Mouse (Mus musculus) macrophage (primary cell): Measurements from ENCODE around the gene Arhgef26. TPM values are rescaled to one million over a fixed set of nuclear protein-coding genes. Genes with fewer than 3 reads are reported as not detected.

Experiments
- H3K27ac ChIP-seq: fragments of 350-480 bp; formaldehyde crosslinking; 2 replicates; pipeline ENCODE4 v1.9.0; 2021
- H3K36me3 ChIP-seq: fragments of 350-480 bp; formaldehyde crosslinking; 2 replicates; pipeline ENCODE4 v1.9.0; 2021; ENCODE audit errors: inconsistent target
- H3K4me3 ChIP-seq: fragments of 350-480 bp; formaldehyde crosslinking; 2 replicates; pipeline ENCODE4 v1.9.0; 2021; ENCODE audit errors: inconsistent target
- H3K79me2 ChIP-seq: fragments of 350-480 bp; formaldehyde crosslinking; 2 replicates; pipeline ENCODE4 v1.9.0; 2021; ENCODE audit errors: inconsistent target
- WGBS: methylation state at CpG from one replicate; pipeline ENCODE4 v1.1.7; 2026; ENCODE audit warnings: inconsistent platforms; ENCODE audit not compliant: missing documents; 5-methylcytosine and 5-hydroxymethylcytosine counted together
- polyA plus RNA-seq: library from polyadenylated mRNA; stranded (reverse); fragments of 250-400 nt; gene quantifications from 3 replicates; pipeline ENCODE4 v1.2.4, GENCODE M21; 2018; ENCODE audit warnings: inconsistent platforms
- total RNA-seq, 78 experiments: library from RNA; depleted of rRNA; stranded (reverse); fragments of 250-400 nt; gene quantifications; 1 replicate in 9 of 78; 2 replicates in 24 of 78; 3 replicates in 43 of 78; 4 replicates in 2 of 78; pipeline ENCODE4 v1.2.4; 2018; ENCODE audit warnings: inconsistent platforms in 56 of 78

Gene Arhgef26
- total RNA-seq (2018; cell fraction: chromatin; rRNA removed): under 1 TPM in 1 of 26 experiments, not detected in 25; 0.27 TPM
- total RNA-seq (2018; cell fraction: cytosol; rRNA removed): not detected
- total RNA-seq (2018; cell fraction: nucleus; rRNA removed): not detected
- not detected in 3 replicates for polyA plus RNA-seq

DNA sequence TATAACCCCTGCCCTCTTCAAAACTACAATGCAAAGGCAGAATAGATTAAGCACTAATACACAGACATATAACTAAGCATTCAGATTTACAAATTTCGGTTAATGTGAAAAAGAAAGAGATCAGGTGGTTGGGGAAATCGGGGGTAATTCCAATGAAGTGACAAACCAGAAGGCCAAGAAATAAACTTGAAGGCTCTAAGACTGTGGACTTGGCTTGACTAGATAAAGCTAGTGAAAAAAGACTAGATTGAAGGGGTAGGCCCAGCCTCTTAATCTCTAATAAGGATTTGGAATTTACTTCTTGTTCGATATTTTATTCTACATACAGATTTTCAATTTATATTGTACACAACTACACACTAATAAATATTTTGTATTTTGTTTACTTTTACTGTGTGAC lies at the start of gene Arhgef26:
Gene Arhgef26 (plus strand): TSS at position 301 of the 400 bp plus-strand sequence.
- WGBS: 92% methylated on average over 3 of the region's 3 CpGs
- H3K27ac ChIP-seq: no peak within 1 kb of the TSS
- H3K36me3 ChIP-seq: no peaks in the 10 kb centered on the region

GRCm38 (mm10) chr3:62310493-62310892 lies 27.7 kb upstream of the Arhgef26 start:
- no peaks in the 10 kb centered on the region for H3K79me2 ChIP-seq
- 97% methylated on average over 3 of the region's 3 CpGs for WGBS
- H3K36me3 ChIP-seq: no peaks in the 10 kb centered on the region
- no peak overlapping the region for H3K27ac ChIP-seq
- no peak overlapping the region for H3K4me3 ChIP-seq

More for the DNA sequence above, at the start of gene Arhgef26:
- Histone ChIP-seq H3K79me2 (no peaks in the 10 kb centered on the region), H3K4me3 (no peak within 1 kb of the TSS)

DNA sequence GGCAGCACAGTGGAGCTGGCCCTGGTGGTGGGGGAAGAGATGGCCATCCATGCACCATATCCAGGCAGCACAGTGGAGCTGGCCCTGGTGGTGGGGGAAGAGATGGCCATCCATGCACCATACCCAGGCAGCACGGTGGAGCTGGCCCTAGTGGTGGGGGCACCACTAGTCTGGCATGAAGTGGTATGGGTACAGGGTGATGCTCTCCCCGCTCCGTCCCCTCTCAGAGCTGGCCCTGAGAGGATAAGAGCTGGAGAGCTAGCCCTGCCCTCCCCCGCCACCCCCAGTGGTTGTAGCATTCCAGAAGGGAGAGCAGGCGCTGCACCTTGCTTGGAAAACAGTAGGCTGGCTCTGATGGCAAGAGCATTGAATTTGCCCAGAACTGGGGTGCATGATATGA lies 26.9 kb upstream of the Arhgef26 start:
- Histone ChIP-seq H3K79me2 (no peaks in the 10 kb centered on the region), H3K36me3 (no peaks in the 10 kb centered on the region), H3K27ac (no peak overlapping the region), H3K4me3 (no peak overlapping the region)
- 88% methylated on average over 5 of the region's 5 CpGs for WGBS

DNA sequence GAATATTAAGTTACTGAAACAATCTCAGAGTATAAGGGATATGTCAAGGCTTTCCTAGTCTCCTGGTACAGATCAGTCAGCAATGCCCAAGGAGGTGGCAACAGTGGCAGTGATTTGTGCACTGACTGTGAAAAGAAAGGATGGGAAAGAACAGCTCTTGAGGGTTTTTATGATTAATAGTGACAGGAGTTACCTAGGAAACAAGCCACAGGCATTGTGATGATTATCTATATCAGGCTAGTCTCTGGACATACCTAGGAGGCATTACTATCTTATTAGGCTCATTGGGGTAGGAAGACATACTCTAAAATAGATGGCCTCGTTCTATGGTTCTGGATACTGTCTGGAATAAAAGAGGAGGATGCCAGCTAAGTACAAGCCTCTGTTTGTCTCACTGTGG lies 13.4 kb upstream of the Arhgef26 start:
- Histone ChIP-seq H3K79me2 (no peaks in the 10 kb centered on the region), H3K4me3 (no peak overlapping the region), H3K36me3 (no peaks in the 10 kb centered on the region), H3K27ac (no peak overlapping the region)
- WGBS: 59% methylated on average over 1 of the region's 1 CpGs

GRCm38 (mm10) chr3:62327903-62328302 lies 10.2 kb upstream of the Arhgef26 start:
- H3K79me2 ChIP-seq: no peaks in the 10 kb centered on the region
- 97% methylated on average over 2 of the region's 2 CpGs for WGBS
- no peak overlapping the region for H3K4me3 ChIP-seq
- no peaks in the 10 kb centered on the region for H3K36me3 ChIP-seq
- no peak overlapping the region for H3K27ac ChIP-seq

DNA sequence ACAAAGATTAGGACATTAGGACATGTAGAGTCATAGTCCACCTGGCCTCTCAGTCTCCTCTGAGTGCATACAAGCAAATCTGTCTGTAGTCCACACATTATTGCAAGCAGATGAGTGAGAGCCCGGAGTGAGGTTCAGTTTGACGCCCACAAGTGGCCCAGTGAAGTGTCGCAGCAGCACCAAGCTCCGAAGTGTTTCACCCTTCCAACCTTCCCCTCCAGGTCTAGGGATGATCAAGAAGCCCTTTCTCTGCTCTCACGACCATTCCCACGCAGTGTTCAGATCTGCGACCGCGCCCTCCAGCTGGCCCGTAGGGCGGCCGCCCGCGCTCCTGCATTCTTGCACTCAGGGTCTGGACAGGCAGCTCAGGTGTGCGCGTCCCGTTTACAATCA lies 313 bp downstream of the Arhgef26 start:
- Histone ChIP-seq H3K79me2 (no peaks in the 10 kb centered on the region), H3K4me3 (no peak overlapping the region), H3K36me3 (no peaks in the 10 kb centered on the region), H3K27ac (no peak overlapping the region)
- under 1% methylated on average over 16 of the region's 17 CpGs for WGBS

GRCm38 (mm10) chr3:62338854-62339515 lies 841 bp downstream of the Arhgef26 start:
- WGBS: 1% methylated on average over 67 of the region's 68 CpGs
- H3K36me3 ChIP-seq: no peaks in the 10 kb centered on the region
- no peak overlapping the region for H3K27ac ChIP-seq
- no peaks in the 10 kb centered on the region for H3K79me2 ChIP-seq
- no peak overlapping the region for H3K4me3 ChIP-seq

DNA sequence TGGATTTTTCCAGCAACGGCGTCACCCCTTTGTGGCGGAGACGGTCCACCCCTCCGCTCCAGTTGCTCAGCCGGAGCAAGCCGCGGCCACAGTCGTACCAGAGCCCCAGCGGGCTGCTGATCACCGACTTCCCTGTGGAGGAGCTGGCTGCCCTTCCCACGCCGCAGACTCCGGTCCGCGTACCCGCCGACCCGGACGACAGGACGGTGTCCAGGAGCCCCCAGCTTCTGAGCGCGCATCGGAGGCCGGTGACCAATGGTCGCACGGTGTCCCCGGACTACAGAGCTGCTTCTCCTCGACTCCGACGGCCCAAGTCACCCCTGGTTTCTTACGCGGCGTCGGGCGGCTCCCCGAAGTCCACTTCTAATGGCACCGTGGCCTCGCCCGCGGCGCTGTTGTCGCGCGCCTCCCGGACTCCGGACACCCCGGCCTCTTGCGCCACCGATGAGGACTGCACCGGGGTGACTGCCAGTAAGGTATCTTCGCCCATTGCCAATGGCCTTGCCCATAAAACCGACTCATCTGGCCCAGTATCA lies 1.4 kb downstream of the Arhgef26 start:
- Histone ChIP-seq H3K36me3 (no peaks in the 10 kb centered on the region), H3K27ac (no peak overlapping the region), H3K79me2 (no peaks in the 10 kb centered on the region), H3K4me3 (no peak overlapping the region)
- WGBS: 5% methylated on average over 47 of the region's 53 CpGs

DNA sequence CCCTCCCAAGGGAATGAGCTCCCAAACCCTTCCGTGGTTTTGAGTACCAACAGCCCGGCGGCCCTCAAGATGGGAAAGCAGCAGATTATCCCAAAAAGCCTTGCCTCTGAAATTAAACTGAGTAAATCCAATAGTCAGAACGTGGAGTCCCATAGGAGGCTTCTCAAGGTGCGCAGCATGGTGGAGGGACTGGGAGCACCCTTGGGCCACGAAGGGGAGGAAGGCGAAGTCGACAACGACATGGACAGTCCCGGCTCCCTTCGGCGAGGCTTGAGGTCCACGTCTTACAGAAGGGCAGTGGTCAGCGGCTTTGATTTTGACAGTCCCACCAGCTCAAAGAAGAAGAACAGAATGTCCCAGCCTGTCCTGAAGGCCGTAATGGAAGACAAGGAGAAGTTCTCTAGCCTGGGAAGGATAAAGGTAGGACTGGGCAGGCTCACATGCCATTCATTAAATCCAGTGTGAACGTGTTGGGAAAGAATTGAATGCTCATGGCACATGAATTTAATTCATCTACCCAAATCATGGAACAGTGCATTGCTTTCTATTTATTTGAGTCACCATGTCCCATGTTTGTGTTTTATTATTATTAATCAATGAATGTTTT lies 2.1 kb downstream of the Arhgef26 start:
- WGBS: 72% methylated on average over 16 of the region's 16 CpGs
- Histone ChIP-seq H3K4me3 (no peak overlapping the region), H3K27ac (no peak overlapping the region), H3K36me3 (no peaks in the 10 kb centered on the region), H3K79me2 (no peaks in the 10 kb centered on the region)

- Histone ChIP-seq H3K36me3 (no peaks in the 10 kb centered on the region), H3K79me2 (no peaks in the 10 kb centered on the region), H3K4me3 (no peak overlapping the region), H3K27ac (no peak overlapping the region)
- 83% methylated on average over 2 of the region's 2 CpGs for WGBS
Observed at GRCm38 (mm10) chr3:62340861-62341260, 2.7 kb downstream of the Arhgef26 start.

DNA sequence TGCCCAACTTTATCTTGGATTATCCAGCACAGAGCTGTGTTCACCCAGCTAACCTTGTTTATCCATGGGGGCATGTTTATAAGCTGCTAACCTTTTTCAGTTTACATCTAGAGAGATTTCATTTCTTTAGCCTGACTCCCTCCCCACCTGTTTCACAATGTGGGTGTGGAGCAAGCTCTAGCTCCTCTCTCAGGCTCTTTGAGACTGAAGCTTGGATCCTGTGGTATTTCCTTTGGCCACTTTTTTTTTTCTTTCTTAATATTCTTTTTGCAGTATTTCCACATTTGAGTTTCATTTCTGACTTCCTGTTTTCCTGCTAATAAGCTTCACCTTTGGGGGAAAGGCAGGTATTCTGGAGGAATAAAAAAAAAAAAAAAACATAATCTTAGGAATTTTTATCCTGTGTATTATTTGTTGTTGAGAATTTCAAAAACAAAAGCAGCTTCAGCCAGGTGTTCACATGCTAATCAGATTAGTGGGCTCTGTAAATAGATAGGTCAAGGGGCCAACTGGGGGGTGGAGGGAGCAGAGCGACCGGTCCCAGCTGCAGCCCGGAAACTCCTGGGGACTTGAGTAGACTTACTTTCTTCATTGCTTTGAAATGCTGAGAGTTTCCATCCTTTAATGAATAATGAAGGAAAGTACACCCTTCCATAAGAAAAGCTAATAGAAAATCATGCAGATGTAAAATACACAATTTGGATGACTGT lies 3.5 kb downstream of the Arhgef26 start:
- H3K4me3 ChIP-seq: no peak overlapping the region
- H3K79me2 ChIP-seq: no peaks in the 10 kb centered on the region
- 92% methylated on average over 3 of the region's 3 CpGs for WGBS
- no peaks in the 10 kb centered on the region for H3K36me3 ChIP-seq
- no peak overlapping the region for H3K27ac ChIP-seq

DNA sequence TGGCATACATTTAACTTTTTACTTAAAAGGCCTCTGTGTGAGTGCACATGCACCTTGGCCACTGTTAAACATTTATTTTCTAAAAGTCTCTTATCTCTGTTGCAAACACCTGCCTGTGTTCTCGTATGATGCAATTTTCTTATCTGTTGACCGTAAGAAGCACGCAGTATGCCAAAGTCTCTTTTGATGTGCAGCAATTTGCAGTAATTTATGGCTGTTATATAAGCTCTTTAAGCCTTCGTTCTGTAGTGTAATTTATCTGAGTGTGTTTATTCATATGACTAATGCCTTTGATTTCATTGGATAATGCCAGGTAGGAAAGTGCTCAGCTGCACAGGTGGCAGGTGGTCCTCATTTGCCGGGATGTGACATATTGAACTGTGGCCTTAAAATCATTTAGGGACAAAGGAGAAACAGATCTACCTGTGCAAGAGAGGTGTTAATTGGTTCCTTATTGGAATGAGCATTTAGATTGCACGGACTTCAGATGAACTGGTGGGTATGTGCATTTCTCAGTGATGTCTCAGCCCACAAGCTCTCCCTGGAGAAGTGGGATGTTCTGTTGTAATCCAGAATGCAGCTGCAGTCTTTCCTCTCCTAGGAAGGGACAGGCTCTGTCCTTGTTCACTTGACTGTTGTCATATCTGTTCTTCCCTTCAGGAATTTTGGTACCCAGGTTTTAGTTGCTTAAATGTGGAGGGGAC lies 10.5 kb downstream of the Arhgef26 start:
- H3K4me3 ChIP-seq: no peak overlapping the region
- no peaks in the 10 kb centered on the region for H3K36me3 ChIP-seq
- no peak overlapping the region for H3K27ac ChIP-seq
- WGBS: 89% methylated on average over 6 of the region's 6 CpGs
- H3K79me2 ChIP-seq: no peaks in the 10 kb centered on the region

DNA sequence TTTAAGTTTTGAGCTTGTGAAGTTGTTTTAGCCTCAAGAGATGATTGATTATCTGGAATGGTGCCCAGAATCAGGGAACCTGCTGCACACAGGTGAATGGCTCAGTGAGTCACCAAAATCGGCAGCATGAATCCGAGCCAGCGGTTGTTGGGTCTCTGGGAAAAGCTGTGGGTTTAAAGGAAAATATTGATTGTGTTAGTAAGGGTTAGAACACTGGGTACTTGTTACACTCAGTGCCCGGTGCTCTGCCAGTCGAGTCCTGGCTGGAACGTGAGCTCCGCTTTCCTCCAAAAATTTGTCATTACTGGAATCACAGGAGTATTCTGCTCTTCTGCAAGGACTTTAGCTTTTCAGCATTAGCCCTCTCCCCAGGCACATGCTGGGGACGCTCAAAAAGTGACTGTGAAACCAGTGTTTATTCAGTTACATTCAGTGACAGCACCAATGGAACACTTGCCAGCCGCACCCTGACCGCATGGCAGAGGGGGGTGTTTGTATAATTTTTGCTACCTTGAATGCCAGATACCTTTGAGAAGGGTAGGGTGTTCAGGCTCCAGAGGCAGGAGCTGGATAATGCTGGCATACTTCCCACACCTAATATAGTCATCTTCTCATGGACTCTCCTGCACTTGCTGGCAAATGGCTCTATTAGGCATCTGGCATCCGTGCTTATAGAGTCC lies 11.2 kb downstream of the Arhgef26 start:
- no peaks in the 10 kb centered on the region for H3K79me2 ChIP-seq
- H3K4me3 ChIP-seq: no peak overlapping the region
- no peaks in the 10 kb centered on the region for H3K36me3 ChIP-seq
- 85% methylated on average over 11 of the region's 11 CpGs for WGBS
- H3K27ac ChIP-seq: no peak overlapping the region

DNA sequence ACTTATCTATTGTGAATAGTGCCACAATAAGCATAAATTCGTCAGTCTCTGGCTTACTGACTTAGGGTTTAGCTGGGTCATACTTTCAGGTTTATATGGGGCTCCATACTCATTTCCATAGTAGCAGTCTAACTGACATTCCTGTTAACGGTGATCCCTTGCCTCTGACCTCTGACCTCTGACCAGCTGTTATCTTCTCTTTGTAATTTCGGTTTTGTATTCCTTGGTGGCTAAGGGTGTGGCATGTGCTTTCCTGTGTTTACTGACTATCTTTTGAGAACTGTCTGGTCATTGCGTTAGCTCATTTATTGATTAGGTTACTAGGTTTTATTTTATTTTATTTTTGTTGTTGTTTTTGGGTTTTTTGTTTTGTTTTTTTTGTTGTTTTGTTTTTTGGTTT lies 13.9 kb downstream of the Arhgef26 start:
- 90% methylated on average over 4 of the region's 4 CpGs for WGBS
- H3K36me3 ChIP-seq: no peaks in the 10 kb centered on the region
- H3K27ac ChIP-seq: no peak overlapping the region
- H3K79me2 ChIP-seq: no peaks in the 10 kb centered on the region
- no peak overlapping the region for H3K4me3 ChIP-seq
